Mouse (Mus musculus): ENCODE data around the gene Ube2l6.

Ube2l6 gene

DNA sequence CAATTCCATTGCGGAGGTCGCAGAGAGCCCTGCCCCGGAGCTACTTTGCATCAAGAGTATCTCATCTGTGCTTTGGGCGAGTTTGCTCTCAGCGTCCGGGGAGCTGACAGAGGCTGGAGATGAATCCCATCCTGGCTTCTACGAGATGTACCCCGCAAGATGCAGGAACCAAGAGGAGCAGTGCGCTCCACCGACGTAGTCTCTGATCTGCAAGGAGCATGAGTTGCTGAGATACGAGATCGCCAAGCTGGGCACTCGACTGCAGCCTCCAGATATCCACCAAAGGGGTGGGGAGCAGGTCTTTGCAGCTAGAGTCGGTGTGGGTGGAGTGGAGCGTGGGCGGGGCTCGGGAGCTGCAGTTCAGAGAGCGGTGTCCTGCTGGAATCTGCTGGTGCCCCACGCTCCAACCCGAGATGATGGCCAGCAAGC, at the start of gene Ube2l6:
TSS of gene Ube2l6 (plus strand) at position 336 of the 429 bp plus-strand sequence.
- DNase-seq = peak; percentile 74

DNA sequence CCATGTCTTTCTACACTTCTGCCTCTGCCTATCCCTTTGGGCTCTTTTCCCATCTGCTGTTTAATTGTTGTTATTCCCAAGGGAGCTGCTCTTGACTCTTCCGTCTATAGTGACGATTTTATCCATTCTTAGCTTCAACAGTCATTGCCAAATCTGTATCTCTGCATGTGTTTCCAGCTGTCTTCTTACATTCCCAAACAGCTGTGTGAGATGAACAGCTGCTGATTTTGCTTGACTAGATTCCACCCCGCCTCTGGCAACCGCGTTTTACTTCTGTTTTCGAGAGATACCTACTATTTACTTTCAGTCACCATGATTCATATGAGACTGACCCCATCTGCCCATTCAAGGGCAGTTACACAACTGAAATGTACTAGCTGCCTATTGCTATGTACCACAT, 48.5 kb upstream of the Ube2l6 start:
- no peak for DNase-seq

- no peak for DNase-seq
Observed at GRCm38 (mm10) chr2:84756245-84756644, 42.4 kb upstream of the Ube2l6 start.

DNA sequence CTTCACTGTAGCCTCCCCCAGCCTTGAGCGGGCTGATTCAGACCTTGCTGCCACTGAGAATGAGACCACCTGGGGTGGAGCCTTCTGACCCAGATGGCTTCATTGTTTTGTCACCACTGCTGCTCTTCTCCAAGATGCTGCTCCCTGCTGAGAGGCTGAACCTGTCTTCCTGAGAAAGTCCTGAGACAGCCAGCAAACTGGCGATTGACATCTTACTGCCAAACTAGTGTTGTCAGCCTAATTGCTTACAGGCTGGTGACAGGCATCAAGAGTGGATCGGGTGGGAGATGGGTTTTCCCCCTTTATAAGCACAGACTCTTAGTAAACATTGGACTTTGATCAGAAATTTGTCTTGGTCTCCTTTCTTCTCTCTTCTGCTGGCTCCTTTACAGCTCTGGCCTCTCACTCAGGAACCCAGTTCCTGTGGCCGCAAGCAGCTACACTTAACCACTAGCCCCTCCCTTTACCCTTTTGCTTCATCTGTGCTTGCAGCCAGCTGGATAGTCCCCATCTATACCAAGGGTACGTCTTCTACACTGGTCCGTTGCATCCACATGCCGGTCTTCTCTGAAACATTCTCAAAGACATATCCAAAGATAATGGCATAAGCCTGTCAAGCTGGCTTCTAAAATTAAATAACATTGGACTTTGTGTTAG, 41.5 kb upstream of the Ube2l6 start:
- no peak for DNase-seq

GRCm38 (mm10) chr2:84758542-84759127, 40.0 kb upstream of the Ube2l6 start:
- peak; percentile 21 for DNase-seq

GRCm38 (mm10) chr2:84760777-84761176, 37.9 kb upstream of the Ube2l6 start:
- no peak for DNase-seq

GRCm38 (mm10) chr2:84761309-84761708, 37.3 kb upstream of the Ube2l6 start:
- DNase-seq = no peak

- DNase-seq = no peak
Observed at GRCm38 (mm10) chr2:84761840-84762239, 36.8 kb upstream of the Ube2l6 start.

- no peak for DNase-seq
Observed at GRCm38 (mm10) chr2:84762295-84762694, 36.3 kb upstream of the Ube2l6 start.

GRCm38 (mm10) chr2:84762818-84763217, 35.8 kb upstream of the Ube2l6 start:
- DNase-seq = no peak

- no peak for DNase-seq
Observed at GRCm38 (mm10) chr2:84770501-84770900, 28.1 kb upstream of the Ube2l6 start.

- DNase-seq = no peak
Observed at GRCm38 (mm10) chr2:84772454-84772853, 26.2 kb upstream of the Ube2l6 start.

GRCm38 (mm10) chr2:84773195-84773594, 25.4 kb upstream of the Ube2l6 start:
- peak; percentile 10 for DNase-seq

DNA sequence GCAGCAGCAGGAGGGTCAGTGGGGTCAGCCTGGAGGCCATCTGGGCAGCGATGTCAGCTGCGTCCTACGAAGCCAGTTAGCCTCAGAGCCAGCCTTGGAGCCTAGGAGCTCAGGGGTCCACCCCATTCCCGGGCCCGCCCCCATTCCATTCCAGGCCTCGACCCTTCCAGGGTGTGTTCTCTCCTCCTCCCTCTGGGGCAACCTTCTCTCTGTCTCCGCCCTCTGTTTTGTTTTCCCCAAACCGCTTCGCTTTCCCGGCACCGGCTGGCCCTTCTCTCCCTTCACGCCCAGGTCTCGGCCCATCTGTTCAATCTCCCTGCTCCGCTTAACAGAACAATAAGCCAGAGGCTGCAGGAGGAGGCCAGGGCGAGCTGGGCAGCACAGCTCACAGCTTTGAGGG, 23.9 kb upstream of the Ube2l6 start:
- peak; percentile 86 for DNase-seq

GRCm38 (mm10) chr2:84775241-84775640, 23.4 kb upstream of the Ube2l6 start, which contains the start of gene Serping1:
TSS of gene Serping1 (minus strand) at chr2:84775444.
- DNase-seq = peak; percentile 31

- DNase-seq = peak; percentile 22
Observed at GRCm38 (mm10) chr2:84775665-84776064, 23.0 kb upstream of the Ube2l6 start.

DNA sequence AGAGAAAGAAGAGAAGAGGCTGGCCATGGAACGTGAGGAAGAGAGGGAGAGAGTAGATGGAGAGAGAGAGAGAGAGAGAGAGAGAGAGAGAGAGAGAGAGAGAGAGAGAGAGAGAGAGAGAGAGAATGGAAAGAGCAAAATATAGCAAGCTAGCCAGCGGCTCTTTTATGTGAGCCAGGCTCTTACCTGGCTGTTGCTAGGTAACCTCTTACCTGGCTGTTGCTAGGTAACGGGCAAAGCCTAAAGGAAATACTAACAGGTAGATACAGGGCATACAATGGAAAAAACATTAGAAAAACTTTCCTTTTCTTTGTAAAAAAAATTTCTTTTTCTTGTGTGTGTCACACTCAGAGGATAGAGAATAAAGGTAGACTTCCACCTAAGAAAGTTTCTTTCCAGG, 20.9 kb upstream of the Ube2l6 start:
- DNase-seq = no peak

DNA sequence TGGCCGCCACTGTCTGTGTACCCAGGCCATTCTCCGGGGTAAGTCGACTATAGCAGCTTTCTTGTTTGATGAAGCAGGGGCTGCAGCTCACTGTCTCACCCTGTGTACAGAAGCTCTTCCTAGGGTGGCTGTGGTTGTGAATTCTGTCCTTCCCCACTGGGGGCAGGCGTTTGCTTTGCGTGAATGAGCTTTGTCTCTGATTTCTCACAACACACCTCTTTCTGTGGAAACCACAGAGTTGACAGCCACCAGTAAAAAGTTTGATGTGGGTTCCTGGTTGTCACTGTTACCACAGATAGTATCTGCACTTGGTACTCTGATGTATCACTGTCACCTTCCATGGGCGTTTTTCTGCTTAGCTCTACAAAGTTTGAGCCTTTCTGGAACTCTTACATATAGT, 19.4 kb upstream of the Ube2l6 start:
- no peak for DNase-seq

DNA sequence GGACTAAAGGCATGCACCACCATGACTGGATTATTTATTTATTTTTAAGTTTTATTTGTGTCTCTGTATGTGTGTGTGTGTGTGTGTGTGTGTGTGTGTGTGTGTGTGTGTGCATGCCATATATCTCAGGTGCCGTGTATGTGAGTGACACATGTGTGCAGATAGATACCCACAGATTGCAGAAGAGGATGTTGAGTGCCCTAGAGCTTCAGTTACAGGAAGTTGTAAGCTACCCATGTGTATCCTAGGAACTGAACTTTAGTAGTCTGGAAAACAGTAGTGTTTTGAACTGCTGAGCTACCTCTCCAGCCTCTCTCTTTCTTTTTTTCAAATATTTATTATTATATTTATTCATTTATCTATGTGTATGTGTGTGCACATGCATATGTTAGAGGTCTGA, 15.3 kb upstream of the Ube2l6 start:
- DNase-seq = no peak

GRCm38 (mm10) chr2:84783840-84784566, 14.6 kb upstream of the Ube2l6 start:
- DNase-seq = no peak

GRCm38 (mm10) chr2:84788316-84788715, 10.3 kb upstream of the Ube2l6 start:
- no peak for DNase-seq

DNA sequence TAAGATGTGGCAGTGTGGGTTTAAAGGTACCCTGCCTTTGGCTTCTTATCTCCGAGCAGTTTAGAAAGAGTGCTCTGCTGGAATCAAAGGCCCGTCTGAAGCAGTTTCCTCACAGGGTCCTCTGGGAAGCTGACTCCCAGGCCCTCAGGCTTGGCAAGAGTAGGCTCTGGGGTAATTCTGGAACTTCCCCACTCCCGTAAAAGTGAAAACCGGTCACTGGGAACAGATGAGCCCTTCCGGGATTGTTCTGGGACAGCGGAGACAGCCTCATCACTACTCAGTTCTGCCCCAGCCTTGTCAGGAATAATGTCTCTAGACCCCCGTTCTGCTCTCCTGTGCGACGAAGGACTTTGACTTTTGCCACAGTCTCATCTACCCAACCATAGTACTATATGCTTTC, 8.2 kb upstream of the Ube2l6 start:
- no peak for DNase-seq

GRCm38 (mm10) chr2:84792516-84792915, 6.1 kb upstream of the Ube2l6 start:
- no peak for DNase-seq

- no peak for DNase-seq
Observed at GRCm38 (mm10) chr2:84793154-84793553, 5.5 kb upstream of the Ube2l6 start.

All from cerebellum, adult 11-12 months (tissue).